Mouse (Mus musculus): Measurements from ENCODE around the gene Pdzrn3.

Gene Pdzrn3

GRCm38 (mm10) chr6:101377167-101377934 lies at the start of gene Pdzrn3:
Pdzrn3 (minus strand) TSS chr6:101377897.
- peak; percentile 79 for DNase-seq (ENCODE audit: low read depth, low spot score)

- peak; percentile 31 for DNase-seq (ENCODE audit: low read depth, low spot score)
These were observed 49.6 kb upstream of the Pdzrn3 start for GRCm38 (mm10) chr6:101427296-101427695.

GRCm38 (mm10) chr6:101426301-101426700 lies 48.6 kb upstream of the Pdzrn3 start:
- DNase-seq (ENCODE audit: low read depth, low spot score) = peak; percentile 76

- DNase-seq (ENCODE audit: low read depth, low spot score) = no peak
These were observed 44.6 kb upstream of the Pdzrn3 start for GRCm38 (mm10) chr6:101422084-101422954.

GRCm38 (mm10) chr6:101418213-101418612 lies 40.5 kb upstream of the Pdzrn3 start:
- peak; percentile 57 for DNase-seq (ENCODE audit: low read depth, low spot score)

GRCm38 (mm10) chr6:101411701-101412100 lies 34.0 kb upstream of the Pdzrn3 start:
- DNase-seq (ENCODE audit: low read depth, low spot score) = no peak

GRCm38 (mm10) chr6:101411064-101411463 lies 33.4 kb upstream of the Pdzrn3 start:
- DNase-seq (ENCODE audit: low read depth, low spot score) = no peak

GRCm38 (mm10) chr6:101396711-101397110 lies 19.0 kb upstream of the Pdzrn3 start:
- DNase-seq (ENCODE audit: low read depth, low spot score) = peak; percentile 75

GRCm38 (mm10) chr6:101395908-101396307 lies 18.2 kb upstream of the Pdzrn3 start:
- DNase-seq (ENCODE audit: low read depth, low spot score) = no peak

GRCm38 (mm10) chr6:101392801-101393117 lies 15.1 kb upstream of the Pdzrn3 start:
- no peak for DNase-seq (ENCODE audit: low read depth, low spot score)

- no peak for DNase-seq (ENCODE audit: low read depth, low spot score)
These were observed 14.6 kb upstream of the Pdzrn3 start for GRCm38 (mm10) chr6:101392107-101392800.

- DNase-seq (ENCODE audit: low read depth, low spot score) = no peak
These were observed 7.8 kb upstream of the Pdzrn3 start for GRCm38 (mm10) chr6:101385490-101385889.

GRCm38 (mm10) chr6:101384958-101385357 lies 7.3 kb upstream of the Pdzrn3 start:
- DNase-seq (ENCODE audit: low read depth, low spot score) = no peak

- DNase-seq (ENCODE audit: low read depth, low spot score) = no peak
These were observed 6.8 kb upstream of the Pdzrn3 start for GRCm38 (mm10) chr6:101384476-101384875.

- DNase-seq (ENCODE audit: low read depth, low spot score) = no peak
These were observed 5.2 kb upstream of the Pdzrn3 start for GRCm38 (mm10) chr6:101382891-101383290.

- DNase-seq (ENCODE audit: low read depth, low spot score) = no peak
These were observed 1.8 kb upstream of the Pdzrn3 start for GRCm38 (mm10) chr6:101379546-101379945.

GRCm38 (mm10) chr6:101377935-101378609 lies 375 bp upstream of the Pdzrn3 start:
- peak; percentile 72 for DNase-seq (ENCODE audit: low read depth, low spot score)

GRCm38 (mm10) chr6:101376511-101377166 lies 1.1 kb downstream of the Pdzrn3 start:
- DNase-seq (ENCODE audit: low read depth, low spot score) = no peak

GRCm38 (mm10) chr6:101376049-101376448 lies 1.6 kb downstream of the Pdzrn3 start:
- no peak for DNase-seq (ENCODE audit: low read depth, low spot score)

- no peak for DNase-seq (ENCODE audit: low read depth, low spot score)
These were observed 3.0 kb downstream of the Pdzrn3 start for GRCm38 (mm10) chr6:101374721-101375120.

- DNase-seq (ENCODE audit: low read depth, low spot score) = no peak
These were observed 3.5 kb downstream of the Pdzrn3 start for GRCm38 (mm10) chr6:101374186-101374585.
